In the genomic region with DNA sequence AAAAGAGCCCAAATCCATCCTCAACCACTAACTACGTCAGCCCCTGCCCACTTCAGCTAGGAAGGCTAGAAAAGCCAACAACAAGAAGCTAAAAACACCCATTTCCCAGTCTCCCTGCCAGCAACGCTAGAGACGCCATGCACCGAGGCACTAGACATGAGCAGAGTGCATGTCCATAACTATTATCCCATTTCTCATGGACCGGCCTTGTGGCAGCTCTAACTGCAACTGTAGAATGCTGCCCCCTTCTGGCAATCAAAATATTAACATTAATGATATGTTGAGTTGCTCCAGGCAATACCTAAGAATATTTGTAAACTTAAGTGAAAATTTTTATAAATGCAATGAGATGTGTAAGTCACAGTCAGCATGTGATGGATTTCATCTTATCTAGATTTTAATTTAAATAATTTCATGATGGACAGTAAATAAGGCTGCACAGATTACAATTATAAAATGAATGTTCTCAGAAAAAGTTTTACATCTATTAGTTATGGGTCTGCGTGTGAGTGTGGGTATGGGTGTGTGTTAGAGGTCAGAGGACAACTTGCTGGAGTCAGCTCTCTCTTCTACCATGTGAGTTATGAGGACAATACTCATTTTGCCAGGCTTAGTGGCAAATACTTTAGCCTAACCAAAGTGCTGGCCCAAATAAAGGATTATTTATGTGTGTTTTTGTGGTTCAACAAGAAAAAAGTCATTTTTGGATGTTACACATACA, we compare ENCODE assay signal across 8 mouse cellular contexts.
A peak's percentile ranks its signal among the peaks of the same experiment; 100 is the strongest.
DNase-seq lines count a peak whose midpoint lies in the region; ATAC-seq and TF ChIP-seq lines count a peak whose summit lies in the region.

No protein-coding gene starts in this region.

- no peak overlapping the region for H3K4me3 ChIP-seq in cerebellum, adult 2 months (replicated peaks; ENCODE audit: insufficient read depth, low read depth, low read length)

- no peaks in the 10 kb centered on the region for H3K27me3 ChIP-seq in cerebellum, adult 2 months (ENCODE audit: control insufficient read depth, insufficient read depth, low read length)

- DNase-seq in right cerebral cortex, adult 18-20 months = peak; percentile 30
- no peak for DNase-seq in right cerebral cortex, postnatal 14 days
- peak; percentile 44 for DNase-seq in R1 (ENCODE audit: low read depth, low spot score)
- peak; percentile 13 to 51 for DNase-seq in cerebellum, adult 2 months
- peak; percentile 58 for DNase-seq in layer of hippocampus, adult 11-12 months (ENCODE audit: low spot score)
- DNase-seq in mesoderm, embryonic 11.5 days (ENCODE audit: low read depth, low spot score) = peak; percentile 72
- no peak for DNase-seq in spleen, postnatal 4 days (ENCODE audit: low spot score in 2 of 2)

- WGBS in cerebellum, adult 2 months = 39% methylated on average over 6 of the region's 6 CpGs

- no peak for TF ChIP-seq POLR2A in cerebellum, adult 2 months (IDR thresholded peaks at IDR 0.05; ENCODE audit: borderline replicate concordance, insufficient read depth, low read length)

- TF ChIP-seq CTCF in cerebellum, adult 2 months (IDR thresholded peaks at IDR 0.05; ENCODE audit: borderline replicate concordance, insufficient read depth, low read depth, low read length) = peak; percentile 55; the same call in 1 of the 2 replicates

- no peaks in the 10 kb centered on the region for H3K4me1 ChIP-seq in cerebellum, adult 2 months (ENCODE audit: control insufficient read depth, insufficient read depth, low read length)

- no peak overlapping the region for H3K27ac ChIP-seq in cerebellum, adult 2 months (ENCODE audit: insufficient read depth, low read length)

- peak; percentile 58 for ATAC-seq in granulocyte monocyte progenitor cell, adult 5-6 weeks (replicated peaks; ENCODE audit: poor library complexity, severe bottlenecking)

Comparison
In these comparisons a context has a peak if more than half of its experiments do, and no peak if none do; other contexts are left out.
1. DNase-seq: peak in right cerebral cortex, adult 18-20 months (single experiment), R1 (single experiment), cerebellum, adult 2 months (2 of 2), layer of hippocampus, adult 11-12 months (single experiment) and mesoderm, embryonic 11.5 days (single experiment); none in right cerebral cortex, postnatal 14 days (single experiment) and spleen, postnatal 4 days (0 of 2).